Mouse (Mus musculus) midbrain, embryonic 13.5 days (tissue): ENCODE data around the gene Prss2. TPM values are rescaled to one million over a fixed set of nuclear protein-coding genes. Genes with fewer than 3 reads are reported as not detected.

Experiments used
- ATAC-seq: fragments of 200-750 bp; cut with Nextera tagmentation; 2 replicates; pipeline ENCODE4 v1.8.0; 2017; ENCODE audit warnings: mild to moderate bottlenecking, moderate TSS enrichment, moderate library complexity
- H3K27ac ChIP-seq: fragments of 300-500 bp; sonication (generic); 2 replicates; pipeline ENCODE4 v1.5.1; 2015; ENCODE audit warnings: inconsistent platforms, mild to moderate bottlenecking, moderate library complexity
- H3K27me3 ChIP-seq: fragments of 300-500 bp; sonication (generic); 2 replicates; pipeline ENCODE4 v1.6.1; 2015; ENCODE audit warnings: mild to moderate bottlenecking, inconsistent platforms
- H3K36me3 ChIP-seq: fragments of 300-500 bp; sonication (generic); 2 replicates; pipeline ENCODE4 v1.6.1; 2015; ENCODE audit warnings: mild to moderate bottlenecking, inconsistent platforms
- H3K4me1 ChIP-seq: fragments of 300-500 bp; sonication (generic); replicated peaks from 2 replicates; pipeline ENCODE4 v1.6.1; 2015; ENCODE audit warnings: inconsistent platforms
- H3K4me2 ChIP-seq: fragments of 300-500 bp; sonication (generic); replicated peaks from 2 replicates; pipeline ENCODE4 v1.6.1; 2015; ENCODE audit warnings: moderate library complexity, mild to moderate bottlenecking, inconsistent platforms
- H3K4me3 ChIP-seq: fragments of 300-500 bp; sonication (generic); replicated peaks from 2 replicates; pipeline ENCODE4 v1.5.1; 2015; ENCODE audit warnings: mild to moderate bottlenecking, inconsistent platforms
- H3K9ac ChIP-seq: fragments of 300-500 bp; sonication (generic); replicated peaks from 2 replicates; pipeline ENCODE4 v1.6.1; 2015; ENCODE audit warnings: mild to moderate bottlenecking, inconsistent platforms
- H3K9me3 ChIP-seq: fragments of 300-500 bp; sonication (generic); 2 replicates; pipeline ENCODE4 v1.6.1; 2016; ENCODE audit warnings: mild to moderate bottlenecking, inconsistent platforms
- WGBS: fragments of 180-500 bp; shearing (Covaris S2); methylation state at CpG from one replicate; pipeline ENCODE4 v1.1.7; 2015; 5-methylcytosine and 5-hydroxymethylcytosine counted together
- polyA plus RNA-seq: library from polyadenylated mRNA; unstranded; fragments of >200 nt; fragmentation: Nextera tagmentation; extraction: Ambion mirVana; gene quantifications from 2 replicates; pipeline ENCODE4 v1.2.1, GENCODE M21; 2015

Gene Prss2
- polyA plus RNA-seq, 1 experiment from 2014 or later, result not detected

- ATAC-seq, result no peak
- H3K36me3 ChIP-seq, result no peaks in the 10 kb centered on the region
- H3K27ac ChIP-seq, result no peak overlapping the region
- H3K9me3 ChIP-seq, result no peaks in the 10 kb centered on the region
- no peak overlapping the region for H3K4me2 ChIP-seq
- H3K4me3 ChIP-seq, result no peak overlapping the region
- 0 out of 2 replicates have a peak, but pooled peaks cover 9% of the 10 kb centered on the region for H3K27me3 ChIP-seq
- WGBS, result 83% methylated on average over 1 of the region's 1 CpGs
- H3K9ac ChIP-seq, result no peak overlapping the region
- H3K4me1 ChIP-seq, result peaks cover 17% of the 10 kb centered on the region
Observed at GRCm38 (mm10) chr6:41541746-41542145, 20.2 kb downstream of the Prss2 start.

- Histone ChIP-seq H3K9me3 (no peaks in the 10 kb centered on the region), H3K27me3 (0 out of 2 replicates have a peak, but pooled peaks cover 9% of the 10 kb centered on the region), H3K27ac (no peak overlapping the region), H3K4me1 (peaks cover 17% of the 10 kb centered on the region), H3K4me2 (peak overlapping the region; percentile 64), H3K9ac (no peak overlapping the region), H3K4me3 (peak overlapping the region; percentile 35; the same call in 1 of the 2 replicates), H3K36me3 (no peaks in the 10 kb centered on the region)
- ATAC-seq, result peak; percentile 10; the same call in 1 of the 2 replicates
- 17% methylated on average over 3 of the region's 3 CpGs for WGBS
Observed at GRCm38 (mm10) chr6:41542983-41543382, 21.4 kb downstream of the Prss2 start.

- 6% methylated on average over 28 of the region's 28 CpGs for WGBS
- H3K36me3 ChIP-seq, result no peaks in the 10 kb centered on the region
- peak overlapping the region; percentile 55 for H3K9ac ChIP-seq
- peak overlapping the region; percentile 35 for H3K4me3 ChIP-seq
- H3K27me3 ChIP-seq, result 0 out of 2 replicates have a peak, but pooled peaks cover 9% of the 10 kb centered on the region
- H3K4me2 ChIP-seq, result peak overlapping the region; percentile 64
- ATAC-seq, result peak; percentile 44
- no peaks in the 10 kb centered on the region for H3K9me3 ChIP-seq
- no peak overlapping the region for H3K27ac ChIP-seq
- peaks cover 17% of the 10 kb centered on the region for H3K4me1 ChIP-seq
Observed at GRCm38 (mm10) chr6:41543411-41544050, 21.9 kb downstream of the Prss2 start.

- H3K27ac ChIP-seq, result no peak overlapping the region
- 0 out of 2 replicates have a peak, but pooled peaks cover 9% of the 10 kb centered on the region for H3K27me3 ChIP-seq
- WGBS, result 41% methylated on average over 5 of the region's 5 CpGs
- H3K9me3 ChIP-seq, result no peaks in the 10 kb centered on the region
- H3K4me2 ChIP-seq, result peak overlapping the region; percentile 64
- no peaks in the 10 kb centered on the region for H3K36me3 ChIP-seq
- no peak overlapping the region for H3K4me3 ChIP-seq
- peaks cover 17% of the 10 kb centered on the region for H3K4me1 ChIP-seq
- peak; percentile 74 for ATAC-seq
- no peak overlapping the region for H3K9ac ChIP-seq
Observed at GRCm38 (mm10) chr6:41544381-41544924, 22.9 kb downstream of the Prss2 start.

GRCm38 (mm10) chr6:41545266-41545665 lies 23.7 kb downstream of the Prss2 start:
- Histone ChIP-seq H3K4me3 (no peak overlapping the region), H3K4me2 (no peak overlapping the region), H3K4me1 (peaks cover 17% of the 10 kb centered on the region), H3K27ac (no peak overlapping the region), H3K27me3 (0 out of 2 replicates have a peak, but pooled peaks cover 9% of the 10 kb centered on the region), H3K9ac (no peak overlapping the region), H3K9me3 (no peaks in the 10 kb centered on the region), H3K36me3 (no peaks in the 10 kb centered on the region)
- 74% methylated on average over 4 of the region's 4 CpGs for WGBS
- ATAC-seq, result no peak

- H3K9ac ChIP-seq, result no peak overlapping the region
- no peak overlapping the region for H3K4me2 ChIP-seq
- WGBS, result 89% methylated on average over 5 of the region's 5 CpGs
- H3K36me3 ChIP-seq, result no peaks in the 10 kb centered on the region
- peaks cover 17% of the 10 kb centered on the region for H3K4me1 ChIP-seq
- no peak for ATAC-seq
- H3K27me3 ChIP-seq, result 0 out of 2 replicates have a peak, but pooled peaks cover 9% of the 10 kb centered on the region
- no peaks in the 10 kb centered on the region for H3K9me3 ChIP-seq
- no peak overlapping the region for H3K4me3 ChIP-seq
- H3K27ac ChIP-seq, result no peak overlapping the region
Observed at GRCm38 (mm10) chr6:41547056-41547650, 25.6 kb downstream of the Prss2 start.

GRCm38 (mm10) chr6:41548286-41548685 lies 26.7 kb downstream of the Prss2 start:
- H3K9ac ChIP-seq, result no peak overlapping the region
- H3K9me3 ChIP-seq, result no peaks in the 10 kb centered on the region
- H3K4me2 ChIP-seq, result no peak overlapping the region
- peaks cover 15% of the 10 kb centered on the region for H3K4me1 ChIP-seq
- H3K4me3 ChIP-seq, result no peak overlapping the region
- 62% methylated on average over 1 of the region's 1 CpGs for WGBS
- no peak for ATAC-seq
- no peaks in the 10 kb centered on the region for H3K36me3 ChIP-seq
- 0 out of 2 replicates have a peak, but pooled peaks cover under 1% of the 10 kb centered on the region for H3K27me3 ChIP-seq
- no peak overlapping the region for H3K27ac ChIP-seq

- Histone ChIP-seq H3K9ac (no peak overlapping the region), H3K4me1 (no peaks in the 10 kb centered on the region; the same call in 1 of the 2 replicates), H3K4me2 (no peak overlapping the region), H3K27me3 (no peaks in the 10 kb centered on the region), H3K36me3 (no peaks in the 10 kb centered on the region), H3K4me3 (no peak overlapping the region), H3K9me3 (no peaks in the 10 kb centered on the region), H3K27ac (no peak overlapping the region)
- ATAC-seq, result no peak
- WGBS, result 89% methylated on average over 5 of the region's 5 CpGs
Observed at GRCm38 (mm10) chr6:41553356-41554010, 31.9 kb downstream of the Prss2 start.

GRCm38 (mm10) chr6:41554295-41555169 lies 32.9 kb downstream of the Prss2 start:
- 87% methylated on average over 7 of the region's 7 CpGs for WGBS
- Histone ChIP-seq H3K9ac (no peak overlapping the region), H3K4me2 (no peak overlapping the region)

GRCm38 (mm10) chr6:41556389-41556788 lies 34.8 kb downstream of the Prss2 start:
- Histone ChIP-seq H3K27me3 (no peaks in the 10 kb centered on the region), H3K4me1 (no peaks in the 10 kb centered on the region; the same call in 1 of the 2 replicates), H3K9me3 (no peaks in the 10 kb centered on the region), H3K9ac (no peak overlapping the region), H3K36me3 (no peaks in the 10 kb centered on the region), H3K4me3 (no peak overlapping the region), H3K27ac (no peak overlapping the region), H3K4me2 (no peak overlapping the region)
- ATAC-seq, result peak; percentile 62

More at GRCm38 (mm10) chr6:41554295-41555169, 32.9 kb downstream of the Prss2 start:
- Histone ChIP-seq H3K27me3 (no peaks in the 10 kb centered on the region), H3K4me1 (no peaks in the 10 kb centered on the region; the same call in 1 of the 2 replicates), H3K36me3 (no peaks in the 10 kb centered on the region), H3K27ac (no peak overlapping the region), H3K4me3 (no peak overlapping the region), H3K9me3 (no peaks in the 10 kb centered on the region)
- no peak for ATAC-seq

GRCm38 (mm10) chr6:41557468-41557867 lies 35.9 kb downstream of the Prss2 start:
- 87% methylated on average over 5 of the region's 5 CpGs for WGBS
- Histone ChIP-seq H3K4me3 (no peak overlapping the region), H3K4me1 (no peaks in the 10 kb centered on the region; the same call in 1 of the 2 replicates), H3K36me3 (no peaks in the 10 kb centered on the region), H3K9me3 (no peaks in the 10 kb centered on the region), H3K27ac (no peak overlapping the region), H3K27me3 (no peaks in the 10 kb centered on the region), H3K9ac (no peak overlapping the region), H3K4me2 (no peak overlapping the region)
- no peak for ATAC-seq
